Mouse (Mus musculus) midbrain, postnatal 0 days (tissue): ENCODE results near the gene Cep290. TPM values are rescaled to one million over a fixed set of nuclear protein-coding genes. Genes with fewer than 3 reads are reported as not detected.

Experiments used
- ATAC-seq: fragments of 200-750 bp; cut with Nextera tagmentation; 2 replicates; pipeline ENCODE4 v1.8.0; 2017; ENCODE audit warnings: moderate number of reproducible peaks, mild to moderate bottlenecking, moderate TSS enrichment, moderate library complexity; ENCODE audit not compliant: low FRiP score
- DNase-seq: peaks from one replicate; pipeline ENCODE4 v3.0.0-alpha.2; 2015; ENCODE audit warnings: low spot score
- H3K27ac ChIP-seq: fragments of 300-500 bp; sonication (generic); 2 replicates; pipeline ENCODE4 v1.5.1; 2014; ENCODE audit warnings: low read depth, mild to moderate bottlenecking, low read length, mixed read lengths
- H3K27me3 ChIP-seq: fragments of 300-500 bp; sonication (generic); 2 replicates; pipeline ENCODE4 v1.6.1; 2014; ENCODE audit warnings: low read length, control low read depth, mixed read lengths; ENCODE audit not compliant: insufficient read depth
- H3K36me3 ChIP-seq: fragments of 300-500 bp; sonication (generic); 2 replicates; pipeline ENCODE4 v1.6.1; 2014; ENCODE audit warnings: low read length, control low read depth, mixed read lengths; ENCODE audit not compliant: insufficient read depth
- H3K4me1 ChIP-seq: fragments of 300-500 bp; sonication (generic); 2 replicates; pipeline ENCODE4 v1.6.1; 2014; ENCODE audit warnings: mild to moderate bottlenecking, control low read depth, antibody characterized with exemption, low read length, mixed read lengths; ENCODE audit not compliant: insufficient read depth
- H3K4me2 ChIP-seq: fragments of 300-500 bp; sonication (generic); 2 replicates; pipeline ENCODE4 v1.6.1; 2014; ENCODE audit warnings: low read depth, mild to moderate bottlenecking, low read length, mixed read lengths; ENCODE audit not compliant: poor library complexity, severe bottlenecking
- H3K4me3 ChIP-seq: fragments of 300-500 bp; sonication (generic); 2 replicates; pipeline ENCODE4 v1.5.1; 2014; ENCODE audit warnings: low read depth, mild to moderate bottlenecking, low read length, moderate library complexity
- H3K9ac ChIP-seq: fragments of 300-500 bp; sonication (generic); replicated peaks from 2 replicates; pipeline ENCODE4 v1.6.1; 2014; ENCODE audit warnings: mild to moderate bottlenecking, low read length, moderate library complexity, mixed read lengths; ENCODE audit not compliant: poor library complexity, severe bottlenecking
- H3K9me3 ChIP-seq: fragments of 300-500 bp; sonication (generic); 2 replicates; pipeline ENCODE4 v1.6.1; 2016; ENCODE audit warnings: low read length, control low read depth
- CTCF ChIP-seq: IDR thresholded peaks from 2 replicates; pipeline ENCODE4 v1.5.1; 2016; ENCODE audit warnings: antibody characterized with exemption, mild to moderate bottlenecking
- WGBS: fragments of 180-500 bp; shearing (Covaris S2); extraction: QIAGEN DNeasy Blood & Tissue Kit; methylation state at CpG from one replicate; pipeline ENCODE4 v1.1.7; 2014; 5-methylcytosine and 5-hydroxymethylcytosine counted together
- polyA plus RNA-seq: library from polyadenylated mRNA; unstranded; fragments of >200 nt; fragmentation: Nextera tagmentation; extraction: Ambion mirVana; gene quantifications from 2 replicates; pipeline ENCODE4 v1.2.1, GENCODE M21; 2015
- total RNA-seq: library from RNA; depleted of rRNA; stranded (reverse); fragments of >200 nt; gene quantifications from 2 replicates; pipeline ENCODE4 v1.2.3, GENCODE M21; 2014

Cep290 gene
- total and polyA plus RNA-seq, 2 experiments from 2014 or later, result 3.9 to 5.1 TPM

GRCm38 (mm10) chr10:100584178-100584577 lies 96.8 kb downstream of the Cep290 start:
- no peaks in the 10 kb centered on the region for H3K27me3 ChIP-seq
- no peaks in the 10 kb centered on the region for H3K4me1 ChIP-seq
- ATAC-seq (no peak), DNase-seq (no peak)
- no peak for TF ChIP-seq CTCF
- no peak overlapping the region for H3K9ac ChIP-seq
- H3K4me3 ChIP-seq, result no peak overlapping the region
- no peak overlapping the region for H3K27ac ChIP-seq
- WGBS, result 85% methylated on average over 3 of the region's 3 CpGs
- H3K36me3 ChIP-seq, result peaks cover 4% of the 10 kb centered on the region; the same call in 1 of the 2 replicates
- no peaks in the 10 kb centered on the region for H3K9me3 ChIP-seq
- H3K4me2 ChIP-seq, result no peak overlapping the region

GRCm38 (mm10) chr10:100588524-100588923 lies 101.2 kb downstream of the Cep290 start:
- no peaks in the 10 kb centered on the region for H3K9me3 ChIP-seq
- peaks cover 4% of the 10 kb centered on the region; the same call in 1 of the 2 replicates for H3K36me3 ChIP-seq
- ATAC-seq, result no peak; the same call in 1 of the 2 replicates
- H3K4me3 ChIP-seq, result peak overlapping the region; percentile 69
- H3K9ac ChIP-seq, result peak overlapping the region; percentile 86
- H3K27ac ChIP-seq, result peak overlapping the region; percentile 73
- no peak for TF ChIP-seq CTCF
- H3K4me1 ChIP-seq, result no peaks in the 10 kb centered on the region
- H3K4me2 ChIP-seq, result peak overlapping the region; percentile 61
- DNase-seq, result peak; percentile 6
- H3K27me3 ChIP-seq, result no peaks in the 10 kb centered on the region
- WGBS, result 38% methylated on average over 7 of the region's 7 CpGs

- Histone ChIP-seq H3K9ac (peak overlapping the region; percentile 86), H3K27me3 (no peaks in the 10 kb centered on the region), H3K9me3 (no peaks in the 10 kb centered on the region), H3K4me1 (no peaks in the 10 kb centered on the region), H3K36me3 (peaks cover 4% of the 10 kb centered on the region; the same call in 1 of the 2 replicates), H3K27ac (peak overlapping the region; percentile 73), H3K4me3 (peak overlapping the region; percentile 69), H3K4me2 (peak overlapping the region; percentile 61)
- DNase-seq (peak; percentile 96), ATAC-seq (peak; percentile 98)
- WGBS, result under 1% methylated on average over 31 of the region's 31 CpGs
- no peak for TF ChIP-seq CTCF
Measured at GRCm38 (mm10) chr10:100588932-100589388, 101.6 kb downstream of the Cep290 start.

- ATAC-seq (no peak), DNase-seq (no peak)
- no peak for TF ChIP-seq CTCF
- H3K27ac ChIP-seq, result no peak within 1 kb of the TSS
- peak within 1 kb of the TSS; percentile 61 for H3K4me2 ChIP-seq
- WGBS, result 82% methylated on average over 1 of the region's 1 CpGs
- H3K4me1 ChIP-seq, result no peaks in the 10 kb centered on the region
- H3K9ac ChIP-seq, result no peak within 1 kb of the TSS
- H3K4me3 ChIP-seq, result peak within 1 kb of the TSS; percentile 69
- 0 out of 2 replicates have a peak, but pooled peaks cover under 1% of the 10 kb centered on the region for H3K36me3 ChIP-seq
- no peaks in the 10 kb centered on the region for H3K27me3 ChIP-seq
- no peaks in the 10 kb centered on the region for H3K9me3 ChIP-seq
Measured at GRCm38 (mm10) chr10:100590323-100590722, 103.0 kb downstream of the Cep290 start, which contains the start of the genes 4930430F08Rik and 1700017N19Rik. Gene 4930430F08Rik, minus strand, starts transcription at chr10:100590423. Gene 1700017N19Rik, plus strand, starts transcription at chr10:100590484.

- H3K9me3 ChIP-seq, result no peaks in the 10 kb centered on the region
- no peak overlapping the region for H3K4me3 ChIP-seq
- no peak overlapping the region for H3K27ac ChIP-seq
- H3K27me3 ChIP-seq, result no peaks in the 10 kb centered on the region
- ATAC-seq, result no peak
- no peaks in the 10 kb centered on the region for H3K4me1 ChIP-seq
- H3K4me2 ChIP-seq, result no peak overlapping the region
- DNase-seq, result no peak
- no peaks in the 10 kb centered on the region for H3K36me3 ChIP-seq
- TF ChIP-seq CTCF, result no peak
- WGBS, result 85% methylated on average over 3 of the region's 3 CpGs
- H3K9ac ChIP-seq, result no peak overlapping the region
Measured at GRCm38 (mm10) chr10:100598339-100598738, 111.0 kb downstream of the Cep290 start.

- Histone ChIP-seq H3K4me1 (no peaks in the 10 kb centered on the region), H3K36me3 (no peaks in the 10 kb centered on the region), H3K9ac (no peak overlapping the region), H3K9me3 (no peaks in the 10 kb centered on the region), H3K4me2 (0 out of 2 replicates have a peak overlapping the region, but pooled peaks have one; percentile 3), H3K27me3 (no peaks in the 10 kb centered on the region), H3K27ac (no peak overlapping the region), H3K4me3 (no peak overlapping the region)
- ATAC-seq (peak; percentile 76; the same call in 1 of the 2 replicates), DNase-seq (peak; percentile 9)
- TF ChIP-seq CTCF, result no peak
- WGBS, result 45% methylated on average over 9 of the region's 9 CpGs
Measured at GRCm38 (mm10) chr10:100603511-100603910, 116.2 kb downstream of the Cep290 start.
